Mouse (Mus musculus): ENCODE data around the gene Dusp12.

DNA sequence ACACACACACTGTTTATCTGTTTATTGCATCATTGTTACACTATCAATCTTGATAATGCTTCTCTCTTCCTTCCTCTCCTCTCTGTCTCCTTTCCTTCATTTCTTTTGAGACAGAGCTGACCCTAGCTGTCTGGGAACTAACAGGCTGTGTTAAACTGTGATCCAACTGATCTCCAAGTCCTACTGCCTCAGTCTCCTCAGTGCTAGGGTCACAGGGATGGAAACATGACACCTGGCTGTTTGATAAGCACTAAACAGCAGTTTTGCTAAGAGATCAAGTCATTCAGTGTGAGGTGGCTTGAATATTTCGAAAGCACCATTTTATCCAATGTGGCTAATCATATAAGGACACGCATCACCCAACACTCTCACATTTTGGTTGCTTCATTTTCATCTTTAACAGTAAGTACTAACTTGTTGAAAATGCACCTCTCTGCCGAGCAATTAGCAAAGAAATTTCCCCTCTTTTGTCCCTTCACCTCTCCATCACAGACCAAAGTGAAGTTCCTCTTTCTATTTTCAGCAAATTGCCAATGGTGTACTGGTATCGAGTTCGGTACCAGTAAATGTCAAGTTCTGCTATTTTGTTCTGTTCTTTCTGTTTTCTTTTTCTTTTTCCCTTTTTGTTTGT is 11.4 kb upstream of the Dusp12 start:
- TF ChIP-seq POLR2A (IDR thresholded peaks at IDR 0.05; ENCODE audit: low read depth, low read length) (no peak), CTCF (conservative IDR thresholded peaks at IDR 0.05; ENCODE audit: insufficient read depth, insufficient read length, low read depth, low read length) (no peak)

All from kidney, adult 2 months (tissue).